Mouse (Mus musculus): ENCODE measurements around the gene Itga2.

- TF ChIP-seq CTCF (IDR thresholded peaks at IDR 0.05; ENCODE audit: borderline replicate concordance, extremely low read depth, insufficient read depth, insufficient read length): no peak
- no peak for TF ChIP-seq POLR2A (IDR thresholded peaks at IDR 0.05; ENCODE audit: borderline replicate concordance, extremely low read depth, insufficient read depth, insufficient read length, poor library complexity, severe bottlenecking)
Observed at GRCm38 (mm10) chr13:114894718-114895117, 37.2 kb downstream of the Itga2 start.

All from brain, embryonic 14.5 days (tissue).